ENCODE assay signal across 8 mouse cellular contexts in genomic region chr8:103873598-103874502, GRCm38 (mm10).
A peak's percentile ranks its signal among the peaks of the same experiment; 100 is the strongest.
DNase-seq lines count a peak whose midpoint lies in the region; ATAC-seq and TF ChIP-seq lines count a peak whose summit lies in the region.

No protein-coding gene starts in this region.

- H3K36me3 ChIP-seq in lung, embryonic 14.5 days (ENCODE audit: insufficient read depth) = no peaks in the 10 kb centered on the region
- H3K36me3 ChIP-seq in embryonic facial prominence, embryonic 12.5 days = no peaks in the 10 kb centered on the region
- no peaks in the 10 kb centered on the region for H3K36me3 ChIP-seq in midbrain, embryonic 12.5 days

- intact Hi-C loops in heart, postnatal 36 days (cut with DNase I) = loop anchor here (5.0 kb wide), 1 partner anchor 153 kb away; no protein-coding TSS in a partner anchor

- peak; percentile 36; the same call in 1 of the 2 replicates for ATAC-seq in lung, embryonic 14.5 days (ENCODE audit: insufficient read depth)
- ATAC-seq in embryonic facial prominence, embryonic 12.5 days (ENCODE audit: insufficient number of reproducible peaks, insufficient read depth, low FRiP score, low TSS enrichment) = peak; percentile 51; the same call in 1 of the 2 replicates
- peak; percentile 55 for ATAC-seq in midbrain, embryonic 12.5 days (ENCODE audit: low FRiP score, low read depth)
- no peak for ATAC-seq in activated CD4-positive, CD25-positive, alpha-beta regulatory T cell, adult 4 months

- peaks cover 12% of the 10 kb centered on the region for H3K4me1 ChIP-seq in lung, embryonic 14.5 days (ENCODE audit: insufficient read depth)
- peaks cover 14% of the 10 kb centered on the region for H3K4me1 ChIP-seq in embryonic facial prominence, embryonic 12.5 days
- peaks cover 16% of the 10 kb centered on the region for H3K4me1 ChIP-seq in midbrain, embryonic 12.5 days

- no peaks in the 10 kb centered on the region for H3K27me3 ChIP-seq in lung, embryonic 14.5 days (ENCODE audit: insufficient read depth, low read length)
- H3K27me3 ChIP-seq in embryonic facial prominence, embryonic 12.5 days = no peaks in the 10 kb centered on the region
- no peaks in the 10 kb centered on the region for H3K27me3 ChIP-seq in midbrain, embryonic 12.5 days

- peak; percentile 83 for DNase-seq in lung, embryonic 14.5 days
- DNase-seq in lung, postnatal 25 days (ENCODE audit: low spot score) = no peak
- peak; percentile 45 to 51 for DNase-seq in heart, postnatal 36 days
- DNase-seq in right cerebral cortex, adult 18-20 months = no peak
- no peak for DNase-seq in urinary bladder, adult 2 months (ENCODE audit: low spot score)

- peak overlapping the region; percentile 56; the same call in 1 of the 2 replicates for H3K27ac ChIP-seq in lung, embryonic 14.5 days (ENCODE audit: low read depth)
- H3K27ac ChIP-seq in embryonic facial prominence, embryonic 12.5 days = no peak overlapping the region
- H3K27ac ChIP-seq in midbrain, embryonic 12.5 days (replicated peaks) = no peak overlapping the region

- H3K4me3 ChIP-seq in lung, embryonic 14.5 days (ENCODE audit: low read depth, low read length) = no peak overlapping the region
- no peak overlapping the region for H3K4me3 ChIP-seq in embryonic facial prominence, embryonic 12.5 days
- no peak overlapping the region for H3K4me3 ChIP-seq in midbrain, embryonic 12.5 days

- WGBS in lung, embryonic 14.5 days = 25% methylated on average over 7 of the region's 7 CpGs
- WGBS in embryonic facial prominence, embryonic 12.5 days = 39% methylated on average over 7 of the region's 7 CpGs
- WGBS in midbrain, embryonic 12.5 days = 26% methylated on average over 7 of the region's 7 CpGs

- no peak overlapping the region for H3K4me2 ChIP-seq in lung, embryonic 14.5 days
- no peak overlapping the region for H3K4me2 ChIP-seq in embryonic facial prominence, embryonic 12.5 days (replicated peaks)
- H3K4me2 ChIP-seq in midbrain, embryonic 12.5 days (replicated peaks) = no peak overlapping the region

- no peak for TF ChIP-seq CTCF in lung, embryonic 14.5 days (IDR thresholded peaks at IDR 0.05; ENCODE audit: low read depth)

- no peak overlapping the region for H3K9ac ChIP-seq in lung, embryonic 14.5 days
- no peak overlapping the region for H3K9ac ChIP-seq in embryonic facial prominence, embryonic 12.5 days
- H3K9ac ChIP-seq in midbrain, embryonic 12.5 days (replicated peaks) = no peak overlapping the region

- H3K9me3 ChIP-seq in lung, embryonic 14.5 days (ENCODE audit: low read depth, low read length) = no peaks in the 10 kb centered on the region
- H3K9me3 ChIP-seq in embryonic facial prominence, embryonic 12.5 days = no peaks in the 10 kb centered on the region
- H3K9me3 ChIP-seq in midbrain, embryonic 12.5 days = no peaks in the 10 kb centered on the region

Comparison
In these comparisons a context has a peak if more than half of its experiments do, and no peak if none do; other contexts are left out.
1. DNase-seq: peak in lung, embryonic 14.5 days (single experiment) and heart, postnatal 36 days (2 of 2); none in lung, postnatal 25 days (single experiment), right cerebral cortex, adult 18-20 months (single experiment) and urinary bladder, adult 2 months (single experiment).